In the genomic region with DNA sequence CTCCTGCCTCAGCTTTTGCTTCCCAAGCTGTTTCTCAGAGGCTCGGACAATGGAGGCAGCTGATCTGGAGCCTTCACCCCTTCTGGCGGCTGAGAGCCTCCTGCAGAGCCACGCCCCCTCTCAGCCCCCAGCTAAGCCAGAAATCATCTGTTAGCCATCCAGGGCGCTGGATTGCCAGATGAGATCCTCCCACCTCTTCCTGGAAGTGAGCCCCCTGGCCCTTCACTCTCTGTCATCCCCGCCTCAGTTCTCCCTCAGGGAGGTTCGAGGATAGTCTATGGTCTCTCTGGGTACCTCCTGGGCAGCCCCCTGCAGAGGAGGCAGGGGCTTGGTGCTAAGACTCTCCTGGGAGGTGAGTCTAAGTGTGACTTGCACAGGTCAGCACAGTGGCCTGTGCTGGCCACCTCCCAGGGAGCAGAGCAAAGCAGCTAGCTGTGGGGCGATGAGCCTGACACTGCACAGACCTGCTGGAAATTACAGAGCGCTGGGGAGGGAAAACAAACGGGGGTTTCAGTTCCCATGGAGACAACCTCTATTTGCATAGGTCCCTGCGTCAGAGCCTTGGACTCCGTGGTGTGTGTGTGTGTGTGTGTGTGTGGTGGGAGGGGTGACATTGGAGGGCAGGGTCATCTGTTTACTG, we compare ENCODE assay signal across 8 mouse cellular contexts. TPM values are rescaled to one million over a fixed set of nuclear protein-coding genes. Genes with fewer than 3 reads are reported as not detected.
DNase-seq lines count a peak whose midpoint lies in the region; ATAC-seq lines count a peak whose summit lies in the region.

No protein-coding gene starts in this region.

- H3K9me3 ChIP-seq in hindbrain, embryonic 16.5 days (ENCODE audit: control insufficient read depth, low read length): no peaks in the 10 kb centered on the region
- no peaks in the 10 kb centered on the region for H3K9me3 ChIP-seq in midbrain, embryonic 11.5 days (ENCODE audit: control insufficient read depth, low read length)

- no peak overlapping the region for H3K27ac ChIP-seq in hindbrain, embryonic 16.5 days (ENCODE audit: low read depth, low read length)
- H3K27ac ChIP-seq in midbrain, embryonic 11.5 days (ENCODE audit: low read depth, low read length): peak overlapping the region; percentile 86

- H3K4me1 ChIP-seq in hindbrain, embryonic 16.5 days (ENCODE audit: control insufficient read depth, insufficient read depth, low read depth, low read length): peaks cover 10% of the 10 kb centered on the region
- peaks cover 16% of the 10 kb centered on the region for H3K4me1 ChIP-seq in midbrain, embryonic 11.5 days (ENCODE audit: control insufficient read depth, insufficient read depth, low read length)

- H3K36me3 ChIP-seq in hindbrain, embryonic 16.5 days (ENCODE audit: control insufficient read depth, insufficient read depth, low read length): no peaks in the 10 kb centered on the region
- H3K36me3 ChIP-seq in midbrain, embryonic 11.5 days (ENCODE audit: control insufficient read depth, insufficient read depth, low read length): no peaks in the 10 kb centered on the region

- H3K9ac ChIP-seq in hindbrain, embryonic 16.5 days (ENCODE audit: low read depth, low read length): peak overlapping the region; percentile 24; the same call in 1 of the 2 replicates
- H3K9ac ChIP-seq in midbrain, embryonic 11.5 days (ENCODE audit: low read length): peak overlapping the region; percentile 59

- H3K4me2 ChIP-seq in hindbrain, embryonic 16.5 days (ENCODE audit: low read length): peak overlapping the region; percentile 41
- peak overlapping the region; percentile 45 for H3K4me2 ChIP-seq in midbrain, embryonic 11.5 days

- WGBS in hindbrain, embryonic 16.5 days: 5% methylated on average over 11 of the region's 11 CpGs
- WGBS in midbrain, embryonic 11.5 days: under 1% methylated on average over 11 of the region's 11 CpGs

- 0 out of 2 replicates have a peak overlapping the region, but pooled peaks have one; percentile 7 for H3K4me3 ChIP-seq in hindbrain, embryonic 16.5 days (ENCODE audit: low read length)
- H3K4me3 ChIP-seq in midbrain, embryonic 11.5 days (ENCODE audit: low read depth, low read length): peak overlapping the region; percentile 5; the same call in 1 of the 2 replicates

- ATAC-seq in hindbrain, embryonic 16.5 days: peak; percentile 82
- ATAC-seq in midbrain, embryonic 11.5 days (ENCODE audit: low FRiP score): peak; percentile 86

- no peaks in the 10 kb centered on the region for H3K27me3 ChIP-seq in hindbrain, embryonic 16.5 days (replicated peaks; ENCODE audit: control insufficient read depth, insufficient read depth, low read length)
- no peaks in the 10 kb centered on the region for H3K27me3 ChIP-seq in midbrain, embryonic 11.5 days (ENCODE audit: control insufficient read depth, insufficient read depth, low read length)

- DNase-seq in A20 (ENCODE audit: low read depth, low spot score) (peak; percentile 73), ES-CJ7 (ENCODE audit: low read depth, low spot score) (peak; percentile 71)
- DNase-seq in forelimb bud, embryonic 11.5 days (ENCODE audit: low read depth, low spot score): peak; percentile 81
- peak; percentile 93 for DNase-seq in midbrain, embryonic 11.5 days (ENCODE audit: low spot score, missing footprints)
- peak; percentile 80 for DNase-seq in yolk sac, embryonic 10.5 days (ENCODE audit: low spot score)
- no peak for DNase-seq in layer of hippocampus, postnatal 14 days (ENCODE audit: low spot score in 2 of 2)
- DNase-seq in frontal cortex, postnatal 14 days (ENCODE audit: low spot score in 2 of 2): no peak

RNA-seq across cellular contexts. Expression of a gene that starts 22.7 kb away (rescaled TPM):
- polyA plus RNA-seq in hindbrain, embryonic 16.5 days (2015; fragmentation: Nextera tagmentation; extraction: Ambion mirVana): not detected in 2 replicates
- polyA plus RNA-seq in midbrain, embryonic 11.5 days (2014; fragmentation: Nextera tagmentation; extraction: Ambion mirVana): 0.41 TPM in 1 of 2 replicates, not detected in the other
- total RNA-seq in layer of hippocampus, postnatal 14 days (2021): not detected

RNA-seq across cellular contexts. Expression of a gene that starts 43.1 kb away (rescaled TPM):
- polyA plus RNA-seq in hindbrain, embryonic 16.5 days (2015; fragmentation: Nextera tagmentation; extraction: Ambion mirVana): 0.16 TPM in 2 replicates
- polyA plus RNA-seq in midbrain, embryonic 11.5 days (2014; fragmentation: Nextera tagmentation; extraction: Ambion mirVana): 0.23 and 0.67 TPM in 2 replicates
- under 1 TPM; 0.09 to 0.21 TPM for total RNA-seq in layer of hippocampus, postnatal 14 days (2021)

Comparison
In these comparisons a context has a peak if more than half of its experiments do, and no peak if none do; other contexts are left out.
1. DNase-seq: peak in A20 (single experiment), ES-CJ7 (single experiment), forelimb bud, embryonic 11.5 days (single experiment), midbrain, embryonic 11.5 days (single experiment) and yolk sac, embryonic 10.5 days (single experiment); none in layer of hippocampus, postnatal 14 days (0 of 2) and frontal cortex, postnatal 14 days (0 of 2).